Mouse (Mus musculus): ENCODE results near the gene Galnt16. TPM values are rescaled to one million over a fixed set of nuclear protein-coding genes. Genes with fewer than 3 reads are reported as not detected.

Galnt16 gene
- polyA plus RNA-seq, 1 experiment from 2014 or later, result 0.20 TPM

- no peaks in the 10 kb centered on the region for H3K9me3 ChIP-seq (replicated peaks)
- WGBS (ENCODE audit: insufficient replicate concordance), result 65% methylated on average over 6 of the region's 6 CpGs
- no peaks in the 10 kb centered on the region for H3K36me3 ChIP-seq
- no peak overlapping the region for H3K9ac ChIP-seq
- H3K4me1 ChIP-seq (replicated peaks), result peaks cover 61% of the 10 kb centered on the region
- H3K27ac ChIP-seq, result no peak overlapping the region
- DNase-seq (no peak), ATAC-seq (ENCODE audit: low read depth) (no peak)
- H3K4me2 ChIP-seq, result no peak overlapping the region
- no peak overlapping the region for H3K4me3 ChIP-seq (replicated peaks)
- H3K27me3 ChIP-seq, result no peaks in the 10 kb centered on the region
Observed at GRCm38 (mm10) chr12:80598756-80599155, 80.7 kb downstream of the Galnt16 start.

GRCm38 (mm10) chr12:80601597-80602269, 83.7 kb downstream of the Galnt16 start:
- Histone ChIP-seq H3K9me3 (replicated peaks) (no peaks in the 10 kb centered on the region), H3K4me1 (replicated peaks) (peaks cover 39% of the 10 kb centered on the region), H3K4me3 (replicated peaks) (no peak overlapping the region), H3K27ac (no peak overlapping the region), H3K9ac (no peak overlapping the region), H3K27me3 (no peaks in the 10 kb centered on the region), H3K36me3 (no peaks in the 10 kb centered on the region), H3K4me2 (no peak overlapping the region)
- ATAC-seq (ENCODE audit: low read depth) (no peak), DNase-seq (no peak)
- 62% methylated on average over 9 of the region's 9 CpGs for WGBS (ENCODE audit: insufficient replicate concordance)

GRCm38 (mm10) chr12:80602432-80602831, 84.4 kb downstream of the Galnt16 start:
- Histone ChIP-seq H3K36me3 (no peaks in the 10 kb centered on the region), H3K4me2 (no peak overlapping the region), H3K4me3 (replicated peaks) (no peak overlapping the region), H3K27me3 (no peaks in the 10 kb centered on the region), H3K4me1 (replicated peaks) (peaks cover 37% of the 10 kb centered on the region), H3K27ac (no peak overlapping the region), H3K9ac (no peak overlapping the region), H3K9me3 (replicated peaks) (no peaks in the 10 kb centered on the region)
- ATAC-seq (ENCODE audit: low read depth) (no peak), DNase-seq (no peak)
- WGBS (ENCODE audit: insufficient replicate concordance), result 66% methylated on average over 5 of the region's 5 CpGs

- H3K36me3 ChIP-seq, result no peaks in the 10 kb centered on the region
- ATAC-seq (ENCODE audit: low read depth) (0 out of 2 replicates have a peak, but pooled peaks have one; percentile 29), DNase-seq (no peak)
- H3K4me2 ChIP-seq, result no peak overlapping the region
- H3K9me3 ChIP-seq (replicated peaks), result no peaks in the 10 kb centered on the region
- WGBS (ENCODE audit: insufficient replicate concordance), result 9% methylated on average over 4 of the region's 4 CpGs
- no peak overlapping the region for H3K9ac ChIP-seq
- peak overlapping the region; percentile 24; the same call in 1 of the 2 replicates for H3K27ac ChIP-seq
- H3K27me3 ChIP-seq, result no peaks in the 10 kb centered on the region
- H3K4me1 ChIP-seq (replicated peaks), result peaks cover 34% of the 10 kb centered on the region
- no peak overlapping the region for H3K4me3 ChIP-seq (replicated peaks)
Observed at GRCm38 (mm10) chr12:80603566-80603965, 85.5 kb downstream of the Galnt16 start.

GRCm38 (mm10) chr12:80604218-80604617, 86.1 kb downstream of the Galnt16 start:
- no peak for ATAC-seq (ENCODE audit: low read depth)
- Histone ChIP-seq H3K9ac (no peak overlapping the region), H3K4me2 (no peak overlapping the region), H3K36me3 (no peaks in the 10 kb centered on the region), H3K9me3 (replicated peaks) (no peaks in the 10 kb centered on the region), H3K4me1 (replicated peaks) (peaks cover 28% of the 10 kb centered on the region), H3K27me3 (no peaks in the 10 kb centered on the region), H3K27ac (no peak overlapping the region), H3K4me3 (replicated peaks) (no peak overlapping the region)
- DNase-seq, result no peak
- WGBS (ENCODE audit: insufficient replicate concordance), result 78% methylated on average over 2 of the region's 2 CpGs

GRCm38 (mm10) chr12:80608576-80608975, 90.5 kb downstream of the Galnt16 start:
- 48% methylated on average over 1 of the region's 1 CpGs for WGBS (ENCODE audit: insufficient replicate concordance)
- no peak overlapping the region for H3K27ac ChIP-seq
- no peak for DNase-seq
- no peak overlapping the region for H3K4me3 ChIP-seq (replicated peaks)
- no peak for ATAC-seq (ENCODE audit: low read depth)
- no peak overlapping the region for H3K9ac ChIP-seq
- no peak overlapping the region for H3K4me2 ChIP-seq
- 0 out of 2 replicates have a peak, but pooled peaks cover 3% of the 10 kb centered on the region for H3K27me3 ChIP-seq
- H3K9me3 ChIP-seq (replicated peaks), result no peaks in the 10 kb centered on the region
- peaks cover 9% of the 10 kb centered on the region for H3K4me1 ChIP-seq (replicated peaks)
- no peaks in the 10 kb centered on the region for H3K36me3 ChIP-seq

- no peak for DNase-seq
- 44% methylated on average over 3 of the region's 3 CpGs for WGBS (ENCODE audit: insufficient replicate concordance)
- no peak overlapping the region for H3K27ac ChIP-seq
Observed at GRCm38 (mm10) chr12:80609928-80610327, 91.9 kb downstream of the Galnt16 start.

GRCm38 (mm10) chr12:80612113-80612791, 94.2 kb downstream of the Galnt16 start:
- Histone ChIP-seq H3K27ac (no peak overlapping the region), H3K27me3 (0 out of 2 replicates have a peak, but pooled peaks cover 3% of the 10 kb centered on the region), H3K4me3 (replicated peaks) (no peak overlapping the region), H3K9ac (no peak overlapping the region), H3K4me2 (no peak overlapping the region), H3K9me3 (replicated peaks) (no peaks in the 10 kb centered on the region), H3K36me3 (no peaks in the 10 kb centered on the region), H3K4me1 (replicated peaks) (0 out of 2 replicates have a peak, but pooled peaks cover 4% of the 10 kb centered on the region)
- DNase-seq (no peak), ATAC-seq (ENCODE audit: low read depth) (no peak)
- WGBS (ENCODE audit: insufficient replicate concordance), result 53% methylated on average over 9 of the region's 9 CpGs

More at GRCm38 (mm10) chr12:80609928-80610327, 91.9 kb downstream of the Galnt16 start:
- Histone ChIP-seq H3K4me3 (replicated peaks) (no peak overlapping the region), H3K9ac (no peak overlapping the region), H3K9me3 (replicated peaks) (no peaks in the 10 kb centered on the region), H3K27me3 (0 out of 2 replicates have a peak, but pooled peaks cover 3% of the 10 kb centered on the region), H3K36me3 (no peaks in the 10 kb centered on the region), H3K4me1 (replicated peaks) (no peaks in the 10 kb centered on the region), H3K4me2 (no peak overlapping the region)
- ATAC-seq (ENCODE audit: low read depth), result no peak

- no peaks in the 10 kb centered on the region for H3K9me3 ChIP-seq (replicated peaks)
- H3K36me3 ChIP-seq, result no peaks in the 10 kb centered on the region
- WGBS (ENCODE audit: insufficient replicate concordance), result 46% methylated on average over 7 of the region's 7 CpGs
- no peak overlapping the region for H3K4me3 ChIP-seq (replicated peaks)
- no peak overlapping the region for H3K4me2 ChIP-seq
- 0 out of 2 replicates have a peak, but pooled peaks cover 4% of the 10 kb centered on the region for H3K4me1 ChIP-seq (replicated peaks)
- DNase-seq (no peak), ATAC-seq (ENCODE audit: low read depth) (no peak; the same call in 1 of the 2 replicates)
- H3K9ac ChIP-seq, result no peak overlapping the region
- no peak overlapping the region for H3K27ac ChIP-seq
- 0 out of 2 replicates have a peak, but pooled peaks cover 3% of the 10 kb centered on the region for H3K27me3 ChIP-seq
Observed at GRCm38 (mm10) chr12:80615371-80616257, 97.5 kb downstream of the Galnt16 start.

GRCm38 (mm10) chr12:80620501-80620900, 102.4 kb downstream of the Galnt16 start:
- WGBS (ENCODE audit: insufficient replicate concordance), result 48% methylated on average over 5 of the region's 5 CpGs
- no peak for DNase-seq
- H3K36me3 ChIP-seq, result no peaks in the 10 kb centered on the region

GRCm38 (mm10) chr12:80631790-80632189, 113.7 kb downstream of the Galnt16 start:
- no peak for DNase-seq
- no peaks in the 10 kb centered on the region for H3K27me3 ChIP-seq

More at GRCm38 (mm10) chr12:80620501-80620900, 102.4 kb downstream of the Galnt16 start:
- ATAC-seq (ENCODE audit: low read depth), result no peak
- no peak overlapping the region for H3K9ac ChIP-seq
- no peaks in the 10 kb centered on the region for H3K27me3 ChIP-seq
- H3K4me3 ChIP-seq (replicated peaks), result no peak overlapping the region
- H3K9me3 ChIP-seq (replicated peaks), result no peaks in the 10 kb centered on the region
- no peak overlapping the region for H3K27ac ChIP-seq
- 0 out of 2 replicates have a peak, but pooled peaks cover 4% of the 10 kb centered on the region for H3K4me1 ChIP-seq (replicated peaks)
- no peak overlapping the region for H3K4me2 ChIP-seq

More at GRCm38 (mm10) chr12:80631790-80632189, 113.7 kb downstream of the Galnt16 start:
- 78% methylated on average over 5 of the region's 5 CpGs for WGBS (ENCODE audit: insufficient replicate concordance)
- H3K4me3 ChIP-seq (replicated peaks), result no peak overlapping the region
- peaks cover 60% of the 10 kb centered on the region for H3K36me3 ChIP-seq
- no peak overlapping the region for H3K9ac ChIP-seq
- H3K4me2 ChIP-seq, result no peak overlapping the region
- ATAC-seq (ENCODE audit: low read depth), result no peak
- no peak overlapping the region for H3K27ac ChIP-seq
- H3K4me1 ChIP-seq (replicated peaks), result no peaks in the 10 kb centered on the region
- no peaks in the 10 kb centered on the region for H3K9me3 ChIP-seq (replicated peaks)
